Mouse (Mus musculus) MN1 (cell line): ENCODE measurements at regions not wholly inside any gene's neighbourhood (a gene's known extent, or its start where the extent isn't known, plus 50 kb on each side); places are given as distances from the start of the nearest gene placed in this dataset.
A peak's percentile ranks its signal among the peaks of the same experiment; 100 is the strongest.

ENCODE experiments used
- DNase-seq: peaks from one replicate; pipeline ENCODE4 v3.0.0-alpha.2; 2016; ENCODE audit warnings: low spot score

- DNase-seq = no peak
Measured at GRCm38 (mm10) chr12:77776755-77777154, 417.3 kb upstream of the Gm6657 start.

- peak; percentile 88 for DNase-seq
Measured at GRCm38 (mm10) chr12:77780885-77781698, 412.9 kb upstream of the Gm6657 start.

- DNase-seq = no peak
Measured at GRCm38 (mm10) chr12:77783909-77784308, 410.1 kb upstream of the Gm6657 start.

GRCm38 (mm10) chr12:77785647-77786046 lies 408.4 kb upstream of the Gm6657 start:
- DNase-seq = no peak

GRCm38 (mm10) chr12:77786678-77787077 lies 407.4 kb upstream of the Gm6657 start:
- DNase-seq = no peak

- DNase-seq = no peak
Measured at GRCm38 (mm10) chr12:77788273-77788672, 405.8 kb upstream of the Gm6657 start.

GRCm38 (mm10) chr12:77789427-77789826 lies 404.6 kb upstream of the Gm6657 start:
- DNase-seq = no peak

GRCm38 (mm10) chr12:77789871-77790270 lies 404.2 kb upstream of the Gm6657 start:
- DNase-seq = no peak

- DNase-seq = peak; percentile 80
Measured at GRCm38 (mm10) chr12:77790891-77791672, 403.0 kb upstream of the Gm6657 start.

- no peak for DNase-seq
Measured at GRCm38 (mm10) chr12:77798516-77798915, 395.5 kb upstream of the Gm6657 start.

- peak; percentile 44 for DNase-seq
Measured at GRCm38 (mm10) chr12:77799134-77799770, 394.8 kb upstream of the Gm6657 start.

- DNase-seq = no peak
Measured at GRCm38 (mm10) chr12:77807674-77808073, 386.4 kb upstream of the Gm6657 start.

- peak; percentile 27 for DNase-seq
Measured at GRCm38 (mm10) chr12:77811276-77811675, 382.8 kb upstream of the Gm6657 start.

- DNase-seq = no peak
Measured at GRCm38 (mm10) chr12:77819456-77819855, 374.6 kb upstream of the Gm6657 start.

- DNase-seq = no peak
Measured at GRCm38 (mm10) chr12:77823381-77824030, 370.5 kb upstream of the Gm6657 start.

GRCm38 (mm10) chr12:77833411-77834169 lies 360.5 kb upstream of the Gm6657 start:
- DNase-seq = no peak

- DNase-seq = no peak
Measured at GRCm38 (mm10) chr12:77834891-77835290, 359.2 kb upstream of the Gm6657 start.

GRCm38 (mm10) chr12:77836231-77836630 lies 357.8 kb upstream of the Gm6657 start:
- no peak for DNase-seq

- peak; percentile 65 for DNase-seq
Measured at GRCm38 (mm10) chr12:77841844-77842415, 352.1 kb upstream of the Gm6657 start.

GRCm38 (mm10) chr12:77852595-77853577 lies 341.2 kb upstream of the Gm6657 start:
- no peak for DNase-seq
